Mouse (Mus musculus): ENCODE measurements around the gene Mrps18c. TPM values are rescaled to one million over a fixed set of nuclear protein-coding genes. Genes with fewer than 3 reads are reported as not detected.

Gene Mrps18c
- polyA plus RNA-seq, 1 experiment from 2014 or later: 127 TPM

- no peaks in the 10 kb centered on the region for H3K27me3 ChIP-seq (ENCODE audit: insufficient read depth, low read length)
- ATAC-seq: no peak
- H3K9ac ChIP-seq (replicated peaks): no peak overlapping the region
- no peak overlapping the region for H3K27ac ChIP-seq (ENCODE audit: low read depth)
- H3K4me3 ChIP-seq (ENCODE audit: low read depth, low read length): no peak overlapping the region
- TF ChIP-seq EP300 (IDR thresholded peaks at IDR 0.05; ENCODE audit: low read depth) (no peak), CTCF (IDR thresholded peaks at IDR 0.05; ENCODE audit: low read depth) (no peak)
- no peaks in the 10 kb centered on the region for H3K4me1 ChIP-seq (ENCODE audit: insufficient read depth)
- H3K36me3 ChIP-seq (replicated peaks; ENCODE audit: insufficient read depth, low read length): peaks cover 44% of the 10 kb centered on the region
- no peak for DNase-seq
- 85% methylated on average over 7 of the region's 7 CpGs for WGBS (ENCODE audit: insufficient replicate concordance)
- H3K4me2 ChIP-seq (ENCODE audit: low read depth, low read length): no peak overlapping the region
- no peaks in the 10 kb centered on the region for H3K9me3 ChIP-seq (ENCODE audit: low read length)
These were observed 36.7 kb upstream of the Mrps18c start for GRCm38 (mm10) chr5:100761736-100762135.

- Histone ChIP-seq H3K4me2 (ENCODE audit: low read depth, low read length) (no peak overlapping the region), H3K4me3 (ENCODE audit: low read depth, low read length) (no peak overlapping the region), H3K36me3 (replicated peaks; ENCODE audit: insufficient read depth, low read length) (peaks cover 74% of the 10 kb centered on the region), H3K9me3 (ENCODE audit: low read length) (no peaks in the 10 kb centered on the region), H3K4me1 (ENCODE audit: insufficient read depth) (no peaks in the 10 kb centered on the region), H3K9ac (replicated peaks) (no peak overlapping the region), H3K27ac (ENCODE audit: low read depth) (no peak overlapping the region), H3K27me3 (ENCODE audit: insufficient read depth, low read length) (no peaks in the 10 kb centered on the region)
- ATAC-seq (no peak), DNase-seq (no peak)
- TF ChIP-seq EP300 (IDR thresholded peaks at IDR 0.05; ENCODE audit: low read depth) (no peak), CTCF (IDR thresholded peaks at IDR 0.05; ENCODE audit: low read depth) (no peak)
- WGBS (ENCODE audit: insufficient replicate concordance): 93% methylated on average over 7 of the region's 7 CpGs
These were observed 32.4 kb upstream of the Mrps18c start for GRCm38 (mm10) chr5:100766026-100766425.

- ATAC-seq (no peak), DNase-seq (no peak)
- Histone ChIP-seq H3K27ac (ENCODE audit: low read depth) (no peak overlapping the region), H3K4me1 (ENCODE audit: insufficient read depth) (no peaks in the 10 kb centered on the region), H3K4me2 (ENCODE audit: low read depth, low read length) (no peak overlapping the region), H3K9ac (replicated peaks) (no peak overlapping the region), H3K4me3 (ENCODE audit: low read depth, low read length) (no peak overlapping the region), H3K9me3 (ENCODE audit: low read length) (no peaks in the 10 kb centered on the region), H3K36me3 (replicated peaks; ENCODE audit: insufficient read depth, low read length) (peaks cover 52% of the 10 kb centered on the region), H3K27me3 (ENCODE audit: insufficient read depth, low read length) (no peaks in the 10 kb centered on the region)
- WGBS (ENCODE audit: insufficient replicate concordance): 80% methylated on average over 4 of the region's 4 CpGs
- TF ChIP-seq CTCF (IDR thresholded peaks at IDR 0.05; ENCODE audit: low read depth): no peak
- TF ChIP-seq EP300 (IDR thresholded peaks at IDR 0.05; ENCODE audit: low read depth): no peak
These were observed 26.9 kb upstream of the Mrps18c start for GRCm38 (mm10) chr5:100771575-100771974.

GRCm38 (mm10) chr5:100775778-100776404 lies 22.5 kb upstream of the Mrps18c start:
- Histone ChIP-seq H3K27me3 (ENCODE audit: insufficient read depth, low read length) (no peaks in the 10 kb centered on the region), H3K4me3 (ENCODE audit: low read depth, low read length) (no peak overlapping the region), H3K27ac (ENCODE audit: low read depth) (no peak overlapping the region), H3K36me3 (replicated peaks; ENCODE audit: insufficient read depth, low read length) (peaks cover 41% of the 10 kb centered on the region), H3K4me2 (ENCODE audit: low read depth, low read length) (no peak overlapping the region), H3K9ac (replicated peaks) (no peak overlapping the region), H3K4me1 (ENCODE audit: insufficient read depth) (no peaks in the 10 kb centered on the region), H3K9me3 (ENCODE audit: low read length) (no peaks in the 10 kb centered on the region)
- no peak for DNase-seq
- TF ChIP-seq EP300 (IDR thresholded peaks at IDR 0.05; ENCODE audit: low read depth): no peak
- TF ChIP-seq CTCF (IDR thresholded peaks at IDR 0.05; ENCODE audit: low read depth): no peak
- WGBS (ENCODE audit: insufficient replicate concordance): 72% methylated on average over 13 of the region's 13 CpGs
- no peak for ATAC-seq

- 84% methylated on average over 5 of the region's 5 CpGs for WGBS (ENCODE audit: insufficient replicate concordance)
- H3K36me3 ChIP-seq (replicated peaks; ENCODE audit: insufficient read depth, low read length): peaks cover 34% of the 10 kb centered on the region
These were observed 21.5 kb upstream of the Mrps18c start for GRCm38 (mm10) chr5:100776900-100777299.

GRCm38 (mm10) chr5:100779002-100779401 lies 19.4 kb upstream of the Mrps18c start:
- H3K9me3 ChIP-seq (ENCODE audit: low read length): no peaks in the 10 kb centered on the region
- H3K9ac ChIP-seq (replicated peaks): no peak overlapping the region
- H3K27ac ChIP-seq (ENCODE audit: low read depth): no peak overlapping the region
- TF ChIP-seq EP300 (IDR thresholded peaks at IDR 0.05; ENCODE audit: low read depth) (no peak), CTCF (IDR thresholded peaks at IDR 0.05; ENCODE audit: low read depth) (no peak)
- no peaks in the 10 kb centered on the region for H3K27me3 ChIP-seq (ENCODE audit: insufficient read depth, low read length)
- H3K4me3 ChIP-seq (ENCODE audit: low read depth, low read length): no peak overlapping the region
- H3K4me1 ChIP-seq (ENCODE audit: insufficient read depth): no peaks in the 10 kb centered on the region
- no peak for DNase-seq
- 92% methylated on average over 13 of the region's 13 CpGs for WGBS (ENCODE audit: insufficient replicate concordance)
- H3K4me2 ChIP-seq (ENCODE audit: low read depth, low read length): no peak overlapping the region
- ATAC-seq: no peak
- peaks cover 36% of the 10 kb centered on the region for H3K36me3 ChIP-seq (replicated peaks; ENCODE audit: insufficient read depth, low read length)

More at GRCm38 (mm10) chr5:100776900-100777299, 21.5 kb upstream of the Mrps18c start:
- H3K27me3 ChIP-seq (ENCODE audit: insufficient read depth, low read length): no peaks in the 10 kb centered on the region
- ATAC-seq (no peak), DNase-seq (no peak)
- no peak overlapping the region for H3K9ac ChIP-seq (replicated peaks)
- H3K4me1 ChIP-seq (ENCODE audit: insufficient read depth): no peaks in the 10 kb centered on the region
- no peak for TF ChIP-seq EP300 (IDR thresholded peaks at IDR 0.05; ENCODE audit: low read depth)
- TF ChIP-seq CTCF (IDR thresholded peaks at IDR 0.05; ENCODE audit: low read depth): no peak
- H3K4me2 ChIP-seq (ENCODE audit: low read depth, low read length): no peak overlapping the region
- H3K9me3 ChIP-seq (ENCODE audit: low read length): no peaks in the 10 kb centered on the region
- no peak overlapping the region for H3K4me3 ChIP-seq (ENCODE audit: low read depth, low read length)
- no peak overlapping the region for H3K27ac ChIP-seq (ENCODE audit: low read depth)
